Mouse (Mus musculus) midbrain, postnatal 0 days (tissue): ENCODE data around the gene Vps9d1. TPM values are rescaled to one million over a fixed set of nuclear protein-coding genes. Genes with fewer than 3 reads are reported as not detected.
A peak's percentile ranks its signal among the peaks of the same experiment; 100 is the strongest.

Experiments
- ATAC-seq: fragments of 200-750 bp; cut with Nextera tagmentation; 2 replicates; pipeline ENCODE4 v1.8.0; 2017; ENCODE audit warnings: moderate number of reproducible peaks, mild to moderate bottlenecking, moderate TSS enrichment, moderate library complexity; ENCODE audit not compliant: low FRiP score
- DNase-seq: peaks from one replicate; pipeline ENCODE4 v3.0.0-alpha.2; 2015; ENCODE audit warnings: low spot score
- H3K27ac ChIP-seq: fragments of 300-500 bp; sonication (generic); 2 replicates; pipeline ENCODE4 v1.5.1; 2014; ENCODE audit warnings: low read depth, mild to moderate bottlenecking, low read length, mixed read lengths
- H3K27me3 ChIP-seq: fragments of 300-500 bp; sonication (generic); 2 replicates; pipeline ENCODE4 v1.6.1; 2014; ENCODE audit warnings: low read length, control low read depth, mixed read lengths; ENCODE audit not compliant: insufficient read depth
- H3K36me3 ChIP-seq: fragments of 300-500 bp; sonication (generic); 2 replicates; pipeline ENCODE4 v1.6.1; 2014; ENCODE audit warnings: low read length, control low read depth, mixed read lengths; ENCODE audit not compliant: insufficient read depth
- H3K4me1 ChIP-seq: fragments of 300-500 bp; sonication (generic); 2 replicates; pipeline ENCODE4 v1.6.1; 2014; ENCODE audit warnings: mild to moderate bottlenecking, control low read depth, antibody characterized with exemption, low read length, mixed read lengths; ENCODE audit not compliant: insufficient read depth
- H3K4me2 ChIP-seq: fragments of 300-500 bp; sonication (generic); 2 replicates; pipeline ENCODE4 v1.6.1; 2014; ENCODE audit warnings: low read depth, mild to moderate bottlenecking, low read length, mixed read lengths; ENCODE audit not compliant: poor library complexity, severe bottlenecking
- H3K4me3 ChIP-seq: fragments of 300-500 bp; sonication (generic); 2 replicates; pipeline ENCODE4 v1.5.1; 2014; ENCODE audit warnings: low read depth, mild to moderate bottlenecking, low read length, moderate library complexity
- H3K9ac ChIP-seq: fragments of 300-500 bp; sonication (generic); replicated peaks from 2 replicates; pipeline ENCODE4 v1.6.1; 2014; ENCODE audit warnings: mild to moderate bottlenecking, low read length, moderate library complexity, mixed read lengths; ENCODE audit not compliant: poor library complexity, severe bottlenecking
- H3K9me3 ChIP-seq: fragments of 300-500 bp; sonication (generic); 2 replicates; pipeline ENCODE4 v1.6.1; 2016; ENCODE audit warnings: low read length, control low read depth
- CTCF ChIP-seq: IDR thresholded peaks from 2 replicates; pipeline ENCODE4 v1.5.1; 2016; ENCODE audit warnings: antibody characterized with exemption, mild to moderate bottlenecking
- WGBS: fragments of 180-500 bp; shearing (Covaris S2); extraction: QIAGEN DNeasy Blood & Tissue Kit; methylation state at CpG from one replicate; pipeline ENCODE4 v1.1.7; 2014; 5-methylcytosine and 5-hydroxymethylcytosine counted together
- polyA plus RNA-seq: library from polyadenylated mRNA; unstranded; fragments of >200 nt; fragmentation: Nextera tagmentation; extraction: Ambion mirVana; gene quantifications from 2 replicates; pipeline ENCODE4 v1.2.1, GENCODE M21; 2015
- total RNA-seq: library from RNA; depleted of rRNA; stranded (reverse); fragments of >200 nt; gene quantifications from 2 replicates; pipeline ENCODE4 v1.2.3, GENCODE M21; 2014

Gene Vps9d1
- total and polyA plus RNA-seq, 2 experiments from 2014 or later: 66.1 to 88.9 TPM

DNA sequence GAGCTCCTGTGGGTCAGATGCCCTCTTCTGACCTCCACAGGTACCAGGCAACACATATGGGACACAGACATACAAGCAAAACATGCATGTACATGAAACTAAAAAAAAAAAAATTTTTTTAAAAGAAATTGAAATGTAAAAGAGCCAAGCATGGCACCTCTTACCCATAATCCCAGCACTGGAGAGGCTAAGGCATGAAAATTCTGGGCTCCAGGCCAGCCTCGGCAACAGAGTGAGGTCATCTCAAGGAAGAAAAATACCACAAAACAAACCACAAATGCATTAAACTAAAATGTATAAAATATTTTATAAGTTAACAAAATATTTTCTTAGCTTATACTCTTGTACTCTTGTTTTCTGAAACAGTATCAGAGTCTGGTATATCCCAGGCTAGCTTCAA is 33.2 kb downstream of the Vps9d1 start:
- Histone ChIP-seq H3K36me3 (no peaks in the 10 kb centered on the region), H3K4me1 (0 out of 2 replicates have a peak, but pooled peaks cover 3% of the 10 kb centered on the region), H3K27ac (no peak overlapping the region), H3K9me3 (no peaks in the 10 kb centered on the region), H3K27me3 (no peaks in the 10 kb centered on the region), H3K4me2 (no peak overlapping the region), H3K4me3 (no peak overlapping the region), H3K9ac (no peak overlapping the region)
- ATAC-seq (no peak), DNase-seq (no peak)
- TF ChIP-seq CTCF: no peak
- WGBS: 88% methylated on average over 1 of the region's 1 CpGs

DNA sequence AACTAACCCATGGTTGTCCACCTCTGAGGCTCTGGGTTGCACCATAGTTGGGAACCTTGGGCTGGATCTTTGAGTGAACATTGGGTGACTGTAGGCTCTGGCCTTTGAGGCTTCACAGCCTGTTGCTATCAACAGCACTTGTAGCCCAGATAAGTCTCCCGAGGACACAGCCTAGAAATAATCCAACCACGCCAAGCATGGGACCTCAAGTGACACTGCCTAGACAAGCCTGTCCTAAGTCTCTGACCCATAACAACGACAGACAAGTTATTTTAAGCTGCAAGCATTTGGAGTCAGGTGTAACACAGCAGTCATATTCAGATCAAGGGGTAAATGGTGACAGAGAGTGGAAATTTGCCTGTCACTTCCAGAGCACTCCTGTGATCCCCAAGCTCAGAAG is 38.7 kb downstream of the Vps9d1 start:
- no peaks in the 10 kb centered on the region for H3K27me3 ChIP-seq
- ATAC-seq (no peak), DNase-seq (no peak)
- no peak overlapping the region for H3K27ac ChIP-seq
- 70% methylated on average over 3 of the region's 3 CpGs for WGBS
- H3K4me3 ChIP-seq: no peak overlapping the region
- H3K36me3 ChIP-seq: no peaks in the 10 kb centered on the region
- H3K9ac ChIP-seq: no peak overlapping the region
- no peaks in the 10 kb centered on the region for H3K9me3 ChIP-seq
- no peak overlapping the region for H3K4me2 ChIP-seq
- peaks cover 14% of the 10 kb centered on the region; the same call in 1 of the 2 replicates for H3K4me1 ChIP-seq
- TF ChIP-seq CTCF: no peak

DNA sequence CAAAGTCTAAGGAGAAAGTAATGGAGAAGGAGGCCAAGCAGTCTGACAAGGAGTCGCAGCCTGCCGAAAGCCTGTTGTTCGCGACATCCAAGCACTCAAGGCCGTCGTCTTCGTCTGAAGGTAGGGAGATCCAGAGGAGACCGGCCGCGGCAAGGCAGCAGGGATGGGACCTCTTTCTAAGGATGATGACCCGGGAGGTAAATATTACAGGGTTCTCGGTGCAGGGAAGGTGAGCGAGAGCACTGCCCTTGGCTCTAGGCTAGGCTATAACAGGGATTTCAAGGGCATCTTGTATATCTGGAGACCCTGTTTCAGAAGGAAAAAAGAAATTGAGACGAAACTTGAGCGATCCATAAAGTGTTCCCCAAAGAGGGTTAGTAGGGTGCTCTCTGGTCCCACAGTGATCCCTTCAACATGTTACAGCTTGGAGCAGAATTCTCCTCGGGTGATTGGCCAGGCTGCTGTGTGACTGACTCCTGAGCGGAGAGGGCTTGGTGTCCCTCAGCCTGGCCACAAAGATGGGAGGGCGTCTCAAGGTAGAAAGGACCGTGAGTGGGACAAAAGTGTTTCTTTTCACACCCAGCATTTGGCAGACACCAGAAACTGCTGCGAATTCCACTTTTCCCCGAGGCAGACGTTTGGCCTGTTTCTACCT is 40.9 kb downstream of the Vps9d1 start:
- peaks cover 20% of the 10 kb centered on the region for H3K36me3 ChIP-seq
- no peaks in the 10 kb centered on the region for H3K27me3 ChIP-seq
- no peaks in the 10 kb centered on the region for H3K9me3 ChIP-seq
- peak overlapping the region; percentile 90 for H3K4me3 ChIP-seq
- WGBS: 18% methylated on average over 22 of the region's 22 CpGs
- ATAC-seq (no peak; the same call in 1 of the 2 replicates), DNase-seq (no peak)
- TF ChIP-seq CTCF: no peak
- peak overlapping the region; percentile 77 for H3K27ac ChIP-seq
- H3K4me2 ChIP-seq: peak overlapping the region; percentile 92
- peak overlapping the region; percentile 98 for H3K9ac ChIP-seq
- H3K4me1 ChIP-seq: peaks cover 14% of the 10 kb centered on the region; the same call in 1 of the 2 replicates

DNA sequence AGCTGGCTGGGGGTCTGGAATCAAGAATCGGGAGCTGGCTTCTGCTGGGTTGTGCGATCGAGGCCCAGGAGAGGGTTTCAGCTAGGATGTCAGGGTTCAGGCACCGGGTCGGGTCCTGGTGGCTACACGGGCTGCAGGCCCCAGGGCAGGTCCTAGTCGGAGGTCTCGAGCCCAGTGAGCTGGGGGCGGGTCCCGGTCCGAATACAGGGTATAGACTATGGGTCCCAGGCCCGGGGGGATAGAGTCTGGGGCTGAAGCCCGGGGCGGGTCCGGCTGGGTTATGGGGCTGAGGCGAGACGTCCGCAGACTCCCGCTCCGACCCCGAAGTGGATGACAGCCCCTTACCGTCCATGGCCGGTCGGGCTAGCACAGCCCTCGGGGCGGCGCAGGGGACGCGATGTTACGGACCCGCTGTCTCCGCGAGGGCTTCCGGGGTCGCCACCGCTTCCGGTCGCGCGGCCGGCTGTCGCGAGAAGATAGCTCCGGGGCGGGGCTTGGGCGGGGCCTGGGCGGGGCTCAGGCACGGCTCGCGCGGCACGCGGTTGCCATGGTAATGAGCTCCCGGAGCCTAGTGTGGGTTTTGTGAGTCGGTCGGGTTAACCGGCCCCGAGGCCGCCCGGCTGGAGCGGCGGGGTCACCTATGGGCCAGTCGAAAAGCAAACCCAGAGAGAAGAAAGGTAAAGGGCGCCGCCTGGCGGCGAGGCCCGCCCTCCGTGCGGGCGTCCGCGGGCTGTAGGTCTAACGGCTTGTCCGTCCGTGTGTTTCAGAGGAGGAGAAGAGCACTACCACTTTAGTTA is 41.6 kb downstream of the Vps9d1 start, which contains the start of the genes Chmp1a and Spata33:
Gene Chmp1a (minus strand): TSS at position 443 of the 797 bp plus-strand sequence.
Gene Spata33 (plus strand): TSS at position 512 of the 797 bp plus-strand sequence.
- DNase-seq: peak; percentile 95
- peak within 1 kb of the TSS; percentile 77 for H3K27ac ChIP-seq
- H3K36me3 ChIP-seq: peaks cover 28% of the 10 kb centered on the region
- H3K4me2 ChIP-seq: peak within 1 kb of the TSS; percentile 92
- TF ChIP-seq CTCF: peak; percentile 68
- H3K9me3 ChIP-seq: no peaks in the 10 kb centered on the region
- ATAC-seq: peak; percentile 94
- peaks cover 14% of the 10 kb centered on the region; the same call in 1 of the 2 replicates for H3K4me1 ChIP-seq
- no peaks in the 10 kb centered on the region for H3K27me3 ChIP-seq
- WGBS: under 1% methylated on average over 76 of the region's 76 CpGs
- peak within 1 kb of the TSS; percentile 98 for H3K9ac ChIP-seq
- peak within 1 kb of the TSS; percentile 90 for H3K4me3 ChIP-seq

DNA sequence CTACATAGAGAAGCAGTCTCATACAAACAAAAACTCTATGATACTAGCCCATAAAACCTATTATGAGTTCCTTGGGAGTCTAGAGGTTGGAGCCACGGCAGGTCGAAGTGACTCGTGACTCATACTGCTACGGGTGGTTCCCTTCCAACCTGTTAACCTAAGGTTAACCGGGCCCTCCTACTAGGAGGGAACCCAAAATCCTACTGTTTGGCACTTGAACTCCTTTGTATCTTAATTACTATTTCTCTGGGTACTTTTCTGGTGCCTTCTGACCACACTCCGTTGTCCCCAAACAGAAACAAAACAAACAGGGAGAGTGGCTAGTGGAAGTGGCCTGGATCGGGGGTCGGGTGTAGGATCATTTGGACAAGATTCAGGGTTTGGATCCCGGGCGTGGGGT is 42.3 kb downstream of the Vps9d1 start:
- no peak for ATAC-seq
- Histone ChIP-seq H3K4me1 (peaks cover 14% of the 10 kb centered on the region; the same call in 1 of the 2 replicates), H3K36me3 (peaks cover 34% of the 10 kb centered on the region), H3K4me2 (peak overlapping the region; percentile 92), H3K27me3 (no peaks in the 10 kb centered on the region), H3K9me3 (no peaks in the 10 kb centered on the region), H3K9ac (peak overlapping the region; percentile 98), H3K27ac (peak overlapping the region; percentile 77; the same call in 1 of the 2 replicates), H3K4me3 (peak overlapping the region; percentile 90)
- 52% methylated on average over 10 of the region's 10 CpGs for WGBS
- no peak for DNase-seq
- TF ChIP-seq CTCF: no peak

DNA sequence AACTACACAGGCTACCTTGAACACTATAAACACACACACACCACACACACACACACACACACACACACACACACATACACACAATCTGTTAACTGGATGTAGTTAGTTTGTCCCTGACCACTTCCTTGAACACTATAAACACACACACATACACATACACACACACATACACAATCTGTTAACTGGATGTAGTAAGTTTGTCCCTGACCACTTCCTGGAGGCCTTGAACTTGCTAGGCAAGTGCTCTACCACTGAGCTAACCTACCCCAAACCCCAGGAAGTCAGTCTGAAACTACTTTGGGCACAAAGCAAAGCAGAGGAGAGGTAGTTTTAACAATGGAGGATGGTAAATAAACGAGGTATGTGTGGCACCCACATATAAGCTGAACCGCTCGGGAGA is 50.6 kb downstream of the Vps9d1 start:
- TF ChIP-seq CTCF: no peak
- DNase-seq: no peak
- Histone ChIP-seq H3K27me3 (no peaks in the 10 kb centered on the region), H3K27ac (no peak overlapping the region), H3K9me3 (no peaks in the 10 kb centered on the region), H3K4me2 (no peak overlapping the region), H3K4me3 (no peak overlapping the region), H3K9ac (no peak overlapping the region), H3K4me1 (no peaks in the 10 kb centered on the region), H3K36me3 (peaks cover 28% of the 10 kb centered on the region)
- 88% methylated on average over 3 of the region's 3 CpGs for WGBS
- ATAC-seq: no peak
